Mouse (Mus musculus) left cerebral cortex, adult 2 months (tissue): ENCODE results near the gene Cnp. TPM values are rescaled to one million over a fixed set of nuclear protein-coding genes. Genes with fewer than 3 reads are reported as not detected.
"Not testable (repeated sequence)": the region's sequence is repeated elsewhere in the genome, so short reads cannot be mapped to it uniquely, and the experiment has no call there.

Source experiments
- DNase-seq, 2 experiments: peaks; one replicate each; pipeline ENCODE4 v3.0.0; 2021 to 2022; ENCODE audit warnings: low spot score in 2 of 2, mixed read lengths in 1 of 2; ENCODE audit errors: extremely low spot score in 1 of 2
- H3K27ac ChIP-seq: fragments of 200-600 bp; 2 replicates; pipeline ENCODE4 v1.8.1; 2022
- H3K4me3 ChIP-seq: fragments of 200-600 bp; 2 replicates; pipeline ENCODE4 v1.8.1; 2022
- CTCF ChIP-seq: fragments of 200-600 bp; IDR thresholded peaks from 2 replicates; pipeline ENCODE4 v1.8.1; 2022; ENCODE audit warnings: antibody characterized with exemption, mild to moderate bottlenecking, moderate library complexity
- intact Hi-C: fragments of 180-260 bp; cut with DNase I; formaldehyde crosslinking; loops from one replicate; pipeline ENCODE4 v1.15.1; 2025
- long read RNA-seq, 2 experiments: library from polyadenylated mRNA; stranded (forward); transcript quantifications; one replicate each; pipeline ENCODE4 v2.0.0; 2021; ENCODE audit warnings: borderline mapping rate in 2 of 2
- total RNA-seq, 2 experiments: library from RNA; stranded (reverse); gene quantifications; 2 replicates each; pipeline ENCODE4 v1.2.3; 2021

Cnp gene
- 100 to 1,000 TPM; 117 to 121 TPM for total RNA-seq
- long read RNA-seq, experiment 1, transcript Cnp-204 (3 exons, 2,904 nt), result minor isoform, 110 of 290 reads
- long read RNA-seq, experiment 1, transcript Cnp-201 (4 exons, 2,357 nt), result major isoform, 170 of 290 reads
- long read RNA-seq, experiment 1, partial matches to known transcripts, result 2 of 290 reads
- long read RNA-seq, experiment 1, other reads (novel, unspliced or antisense), result 7 of 290 reads
- long read RNA-seq, experiment 2, transcript Cnp-204 (3 exons, 2,904 nt), result minor isoform, 93 of 324 reads
- long read RNA-seq, experiment 2, transcript Cnp-201 (4 exons, 2,357 nt), result major isoform, 211 of 324 reads
- long read RNA-seq, experiment 2, partial matches to known transcripts, result 6 of 324 reads
- long read RNA-seq, experiment 2, other reads (novel, unspliced or antisense), result 14 of 324 reads

GRCm38 (mm10) chr11:100574708-100575483 lies at the start of gene Cnp:
Cnp (plus strand) TSS chr11:100574904.
- peak within 1 kb of the TSS; percentile 85 for H3K27ac ChIP-seq
- H3K4me3 ChIP-seq, result peak within 1 kb of the TSS; percentile 70
- intact Hi-C loops, result no loop called here
- peak; percentile 6; the same call in 1 of the 2 replicates for TF ChIP-seq CTCF
- peak; percentile 64 to 67 for DNase-seq

- no peak for TF ChIP-seq CTCF
- H3K27ac ChIP-seq, result no peak overlapping the region
- no peak overlapping the region for H3K4me3 ChIP-seq
- intact Hi-C loops, result no loop called here
- DNase-seq, result no peak
Observed at GRCm38 (mm10) chr11:100524987-100525630, 49.6 kb upstream of the Cnp start.

GRCm38 (mm10) chr11:100526052-100526816 lies 48.5 kb upstream of the Cnp start:
- no peak for DNase-seq
- Histone ChIP-seq H3K27ac (no peak overlapping the region), H3K4me3 (peak overlapping the region; percentile 87)
- TF ChIP-seq CTCF, result no peak
- intact Hi-C loops, result no loop called here

GRCm38 (mm10) chr11:100527066-100527457 lies 47.6 kb upstream of the Cnp start:
- peak; percentile 41 to 55 for DNase-seq
- peak overlapping the region; percentile 83 for H3K27ac ChIP-seq
- intact Hi-C loops, result no loop called here
- TF ChIP-seq CTCF, result peak; percentile 9
- peak overlapping the region; percentile 87 for H3K4me3 ChIP-seq

- Histone ChIP-seq H3K4me3 (peak within 1 kb of the TSS; percentile 87), H3K27ac (peak within 1 kb of the TSS; percentile 88)
- DNase-seq, result peak; percentile 98
- intact Hi-C loops, result loop anchor here (1.0 kb wide), 1 partner anchor 18 kb away; the partner anchor contains the start of gene Ttc25
- no peak for TF ChIP-seq CTCF
Observed at GRCm38 (mm10) chr11:100527458-100528374, 47.0 kb upstream of the Cnp start, which contains the start of gene Acly. Acly (minus strand) TSS chr11:100528000.

- no peak for TF ChIP-seq CTCF
- peak overlapping the region; percentile 88 for H3K27ac ChIP-seq
- intact Hi-C loops, result loop anchor here (1.0 kb wide), 1 partner anchor 17 kb away; the partner anchor contains the start of gene Ttc25
Observed at GRCm38 (mm10) chr11:100528375-100529165, 46.1 kb upstream of the Cnp start.

GRCm38 (mm10) chr11:100533871-100534270 lies 40.8 kb upstream of the Cnp start:
- intact Hi-C loops, result no loop called here
- H3K4me3 ChIP-seq, result no peak overlapping the region
- DNase-seq, result no peak
- no peak for TF ChIP-seq CTCF
- H3K27ac ChIP-seq, result no peak overlapping the region

More at GRCm38 (mm10) chr11:100528375-100529165, 46.1 kb upstream of the Cnp start:
- H3K4me3 ChIP-seq, result peak overlapping the region; percentile 87
- DNase-seq, result no peak

- H3K27ac ChIP-seq, intact Hi-C loops, DNase-seq, H3K4me3 ChIP-seq: not testable (repeated sequence)
Observed at GRCm38 (mm10) chr11:100534411-100534810, 40.3 kb upstream of the Cnp start.

GRCm38 (mm10) chr11:100534821-100535220 lies 39.9 kb upstream of the Cnp start:
- intact Hi-C loops, DNase-seq, H3K27ac ChIP-seq, H3K4me3 ChIP-seq: not testable (repeated sequence)
